Comparison of ENCODE assay signal across 8 mouse cellular contexts in genomic region chr2:28468486-28469225, GRCm38 (mm10). TPM values are rescaled to one million over a fixed set of nuclear protein-coding genes. Genes with fewer than 3 reads are reported as not detected.
DNase-seq lines count a peak whose midpoint lies in the region; ATAC-seq and TF ChIP-seq lines count a peak whose summit lies in the region.

No protein-coding gene starts in this region.

- H3K27ac ChIP-seq in heart, embryonic 12.5 days (ENCODE audit: poor library complexity, severe bottlenecking) = no peak overlapping the region
- H3K27ac ChIP-seq in ES-E14 (ENCODE audit: insufficient read depth, low read depth, low read length, poor library complexity, severe bottlenecking) = 0 out of 2 replicates have a peak overlapping the region, but pooled peaks have one; percentile 42
- no peak overlapping the region for H3K27ac ChIP-seq in forebrain, embryonic 12.5 days
- 0 out of 2 replicates have a peak overlapping the region, but pooled peaks have one; percentile 29 for H3K27ac ChIP-seq in liver, embryonic 13.5 days

- peaks cover 3% of the 10 kb centered on the region; the same call in 1 of the 2 replicates for H3K9me3 ChIP-seq in heart, embryonic 12.5 days (replicated peaks)
- no peaks in the 10 kb centered on the region for H3K9me3 ChIP-seq in ES-E14 (ENCODE audit: control insufficient read depth, insufficient read depth, low read depth, low read length)
- no peaks in the 10 kb centered on the region for H3K9me3 ChIP-seq in forebrain, embryonic 12.5 days
- H3K9me3 ChIP-seq in liver, embryonic 13.5 days (replicated peaks) = no peaks in the 10 kb centered on the region

- peaks cover 17% of the 10 kb centered on the region for H3K4me1 ChIP-seq in heart, embryonic 12.5 days (replicated peaks)
- H3K4me1 ChIP-seq in ES-E14 (ENCODE audit: control insufficient read depth in 2 of 2, insufficient read depth in 2 of 2, low read length in 2 of 2, poor library complexity in 1 of 2) = peaks cover 4 to 17% of the 10 kb centered on the region in 2 experiments; a peak in 3 of 4 replicates
- peaks cover 25% of the 10 kb centered on the region for H3K4me1 ChIP-seq in forebrain, embryonic 12.5 days
- H3K4me1 ChIP-seq in liver, embryonic 13.5 days (replicated peaks) = peaks cover 28% of the 10 kb centered on the region

- ATAC-seq in heart, embryonic 12.5 days (ENCODE audit: insufficient number of reproducible peaks, low FRiP score) = no peak; the same call in 1 of the 2 replicates
- ATAC-seq in forebrain, embryonic 12.5 days (ENCODE audit: low FRiP score) = no peak
- no peak for ATAC-seq in liver, embryonic 13.5 days (ENCODE audit: low read depth)

- 52% methylated on average over 18 of the region's 18 CpGs for WGBS in heart, embryonic 12.5 days
- 52% methylated on average over 18 of the region's 18 CpGs for WGBS in forebrain, embryonic 12.5 days
- 46% methylated on average over 18 of the region's 18 CpGs for WGBS in liver, embryonic 13.5 days (ENCODE audit: insufficient replicate concordance)

- peak overlapping the region; percentile 94 for H3K9ac ChIP-seq in heart, embryonic 12.5 days
- peak overlapping the region; percentile 96 for H3K9ac ChIP-seq in ES-E14 (ENCODE audit: insufficient read depth, low read depth, low read length, poor library complexity, severe bottlenecking)
- H3K9ac ChIP-seq in forebrain, embryonic 12.5 days = peak overlapping the region; percentile 95
- peak overlapping the region; percentile 86 for H3K9ac ChIP-seq in liver, embryonic 13.5 days

- H3K27me3 ChIP-seq in heart, embryonic 12.5 days (replicated peaks) = peaks cover 16% of the 10 kb centered on the region
- H3K27me3 ChIP-seq in forebrain, embryonic 12.5 days = peaks cover 14% of the 10 kb centered on the region; the same call in 1 of the 2 replicates
- peaks cover 27% of the 10 kb centered on the region for H3K27me3 ChIP-seq in liver, embryonic 13.5 days

- DNase-seq in heart, adult 9 months (ENCODE audit: low spot score in 2 of 2) = no peak
- no peak for DNase-seq in ES-E14 (ENCODE audit: low read depth, low spot score)
- no peak for DNase-seq in liver, embryonic 13.5 days
- no peak for DNase-seq in retina, embryonic 14.5 days (ENCODE audit: low spot score)
- DNase-seq in layer of hippocampus, postnatal 14 days (ENCODE audit: low spot score in 2 of 2) = no peak
- no peak for DNase-seq in kidney, postnatal 25 days

- peaks cover 44% of the 10 kb centered on the region for H3K36me3 ChIP-seq in heart, embryonic 12.5 days
- H3K36me3 ChIP-seq in ES-E14 (ENCODE audit: control insufficient read depth, insufficient read depth, low read length, poor library complexity, severe bottlenecking) = peaks cover 17% of the 10 kb centered on the region
- peaks cover 44% of the 10 kb centered on the region for H3K36me3 ChIP-seq in forebrain, embryonic 12.5 days (replicated peaks)
- H3K36me3 ChIP-seq in liver, embryonic 13.5 days = peaks cover 37% of the 10 kb centered on the region

- peak overlapping the region; percentile 97 for H3K4me3 ChIP-seq in heart, embryonic 12.5 days
- peak overlapping the region; percentile 94 for H3K4me3 ChIP-seq in ES-E14 (ENCODE audit: insufficient read depth in 1 of 2, low read depth in 1 of 2, low read length in 2 of 2, poor library complexity in 1 of 2, severe bottlenecking in 1 of 2)
- peak overlapping the region; percentile 95 for H3K4me3 ChIP-seq in forebrain, embryonic 12.5 days (replicated peaks)
- H3K4me3 ChIP-seq in liver, embryonic 13.5 days (replicated peaks) = peak overlapping the region; percentile 81

- H3K4me2 ChIP-seq in heart, embryonic 12.5 days = peak overlapping the region; percentile 73
- H3K4me2 ChIP-seq in forebrain, embryonic 12.5 days = peak overlapping the region; percentile 78
- peak overlapping the region; percentile 79 for H3K4me2 ChIP-seq in liver, embryonic 13.5 days

- in situ Hi-C loops in ES-E14 (cut with MboI; ENCODE audit: low sequenced_read_pairs in 2 of 2, unreplicated experiment in 2 of 2) = no loop called here

TF ChIP-seq in ES-E14, 5 proteins besides CTCF, POLR2A, EP300 and RAD21:
- TF ChIP-seq MAFK (IDR thresholded peaks at IDR 0.05; ENCODE audit: insufficient read depth, low read depth, low read length) (no peak), HCFC1 (IDR thresholded peaks at IDR 0.05; ENCODE audit: borderline replicate concordance, insufficient read depth, low read length) (no peak), CHD2 (IDR thresholded peaks at IDR 0.05; ENCODE audit: low read depth, low read length) (no peak), ZC3H11A (IDR thresholded peaks at IDR 0.05; ENCODE audit: borderline replicate concordance, low read depth, low read length) (no peak), ZNF384 (IDR thresholded peaks at IDR 0.05; ENCODE audit: low read depth, low read length) (no peak)
TF ChIP-seq in ES-E14: peak in this region for 0.

RNA-seq across cellular contexts. Expression of gene Mrps2, which starts 0.8 kb away (rescaled TPM):
- polyA plus RNA-seq in heart, embryonic 12.5 days (2016; fragmentation: Nextera tagmentation; extraction: Ambion mirVana) = 49.6 and 52.9 TPM in 2 replicates
- 24.9 and 29.9 TPM in 2 replicates for total RNA-seq in ES-E14 (2012; rRNA removed)
- 58.0 and 58.1 TPM in 2 replicates for polyA plus RNA-seq in forebrain, embryonic 12.5 days (2016; fragmentation: Nextera tagmentation; extraction: Ambion mirVana)
- polyA plus RNA-seq in liver, embryonic 13.5 days (2015; fragmentation: Nextera tagmentation; extraction: Ambion mirVana) = 31.0 and 36.2 TPM in 2 replicates
- 10 to 100 TPM; 36.8 to 37.3 TPM for total RNA-seq in layer of hippocampus, postnatal 14 days (2021)

RNA-seq across cellular contexts. Expression of gene 1700007K13Rik, which starts 2.5 kb away (rescaled TPM):
- 0.29 and 0.49 TPM in 2 replicates for polyA plus RNA-seq in heart, embryonic 12.5 days (2016; fragmentation: Nextera tagmentation; extraction: Ambion mirVana)
- total RNA-seq in ES-E14 (2012; rRNA removed) = 12.9 and 14.2 TPM in 2 replicates
- polyA plus RNA-seq in forebrain, embryonic 12.5 days (2016; fragmentation: Nextera tagmentation; extraction: Ambion mirVana) = 1.3 and 2.3 TPM in 2 replicates
- 0.14 TPM in 1 of 2 replicates, not detected in the other for polyA plus RNA-seq in liver, embryonic 13.5 days (2015; fragmentation: Nextera tagmentation; extraction: Ambion mirVana)
- 1 to 10 TPM; 3.3 to 6.8 TPM for total RNA-seq in layer of hippocampus, postnatal 14 days (2021)

RNA-seq across cellular contexts. Expression of gene Ppp1r26, which starts 22.1 kb away (rescaled TPM):
- 4.7 and 5.1 TPM in 2 replicates for polyA plus RNA-seq in heart, embryonic 12.5 days (2016; fragmentation: Nextera tagmentation; extraction: Ambion mirVana)
- total RNA-seq in ES-E14 (2012; rRNA removed) = 2.4 and 2.5 TPM in 2 replicates
- polyA plus RNA-seq in forebrain, embryonic 12.5 days (2016; fragmentation: Nextera tagmentation; extraction: Ambion mirVana) = 9.2 and 9.6 TPM in 2 replicates
- polyA plus RNA-seq in liver, embryonic 13.5 days (2015; fragmentation: Nextera tagmentation; extraction: Ambion mirVana) = 0.16 and 0.19 TPM in 2 replicates
- total RNA-seq in layer of hippocampus, postnatal 14 days (2021) = 10 to 100 TPM; 14.1 to 15.4 TPM

RNA-seq across cellular contexts. Expression of gene Gbgt1, which starts 28.0 kb away (rescaled TPM):
- 0.28 and 0.41 TPM in 2 replicates for polyA plus RNA-seq in heart, embryonic 12.5 days (2016; fragmentation: Nextera tagmentation; extraction: Ambion mirVana)
- 1.4 and 3.1 TPM in 2 replicates for total RNA-seq in ES-E14 (2012; rRNA removed)
- polyA plus RNA-seq in forebrain, embryonic 12.5 days (2016; fragmentation: Nextera tagmentation; extraction: Ambion mirVana) = 0.32 TPM in 2 replicates
- 0.36 and 0.44 TPM in 2 replicates for polyA plus RNA-seq in liver, embryonic 13.5 days (2015; fragmentation: Nextera tagmentation; extraction: Ambion mirVana)
- 1 to 10 TPM; 1.4 to 2.1 TPM for total RNA-seq in layer of hippocampus, postnatal 14 days (2021)

RNA-seq across cellular contexts. Expression of gene Gm10134, which starts 37.2 kb away (rescaled TPM):
- 0.82 TPM in 1 of 2 replicates, not detected in the other for polyA plus RNA-seq in heart, embryonic 12.5 days (2016; fragmentation: Nextera tagmentation; extraction: Ambion mirVana)
- 0.80 and 5.1 TPM in 2 replicates for total RNA-seq in ES-E14 (2012; rRNA removed)
- 0.61 and 0.64 TPM in 2 replicates for polyA plus RNA-seq in forebrain, embryonic 12.5 days (2016; fragmentation: Nextera tagmentation; extraction: Ambion mirVana)
- 0.52 and 1.1 TPM in 2 replicates for polyA plus RNA-seq in liver, embryonic 13.5 days (2015; fragmentation: Nextera tagmentation; extraction: Ambion mirVana)
- total RNA-seq in layer of hippocampus, postnatal 14 days (2021) = not detected

Comparison
In these comparisons a context has a peak if more than half of its experiments do, and no peak if none do; other contexts are left out.
1. H3K27ac ChIP-seq: peak in ES-E14 (single experiment) and liver, embryonic 13.5 days (single experiment); none in heart, embryonic 12.5 days (single experiment) and forebrain, embryonic 12.5 days (single experiment).
2. Peak in every context shown above with its lines, with median percentiles within 50 percentile points of each other: H3K4me2 ChIP-seq, H3K4me3 ChIP-seq and H3K9ac ChIP-seq.